Mouse (Mus musculus): ENCODE data around the gene Reg1. TPM values are rescaled to one million over a fixed set of nuclear protein-coding genes. Genes with fewer than 3 reads are reported as not detected.
"Not testable (repeated sequence)": the region's sequence is repeated elsewhere in the genome, so short reads cannot be mapped to it uniquely, and the experiment has no call there.

Gene Reg1
- 6.5 TPM in 1 of 2 replicates, not detected in the other for polyA plus RNA-seq (2014; fragmentation: Nextera tagmentation; extraction: Ambion mirVana)

DNA sequence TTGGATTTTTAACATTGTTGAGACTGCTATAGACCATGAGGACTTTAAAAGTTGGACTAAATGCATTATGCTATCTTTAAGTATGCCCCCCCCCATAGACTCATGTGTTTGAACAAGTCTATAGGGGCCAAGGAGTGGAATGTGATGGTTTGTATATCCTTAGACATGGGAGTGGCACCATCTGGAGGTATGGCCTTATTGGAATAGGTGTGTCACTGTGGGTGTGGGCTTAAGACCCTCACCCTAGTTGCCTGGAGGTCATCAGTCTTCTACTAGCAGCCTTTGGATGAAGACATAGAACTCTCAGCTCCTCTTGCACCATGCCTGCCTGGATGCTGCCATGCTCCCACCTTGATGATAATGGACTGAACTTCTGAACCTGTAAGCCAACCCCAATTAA lies at the start of gene Reg1:
Gene Reg1, plus strand, starts transcription at position 301 of the 400 bp plus-strand sequence.
- H3K4me3 ChIP-seq (ENCODE audit: low read depth, low read length); H3K9me3 ChIP-seq (ENCODE audit: control insufficient read depth, low read length); H3K9ac ChIP-seq (ENCODE audit: low read length); H3K36me3 ChIP-seq (ENCODE audit: control insufficient read depth, insufficient read depth, low read length); ATAC-seq (replicated peaks; ENCODE audit: low FRiP score, low TSS enrichment, low read depth); H3K27ac ChIP-seq (ENCODE audit: low read depth); H3K4me2 ChIP-seq (ENCODE audit: low read length); H3K4me1 ChIP-seq (replicated peaks; ENCODE audit: control insufficient read depth, insufficient read depth, low read length); H3K27me3 ChIP-seq (replicated peaks; ENCODE audit: control insufficient read depth, insufficient read depth, low read length); DNase-seq (ENCODE audit: low spot score): not testable (repeated sequence)

DNA sequence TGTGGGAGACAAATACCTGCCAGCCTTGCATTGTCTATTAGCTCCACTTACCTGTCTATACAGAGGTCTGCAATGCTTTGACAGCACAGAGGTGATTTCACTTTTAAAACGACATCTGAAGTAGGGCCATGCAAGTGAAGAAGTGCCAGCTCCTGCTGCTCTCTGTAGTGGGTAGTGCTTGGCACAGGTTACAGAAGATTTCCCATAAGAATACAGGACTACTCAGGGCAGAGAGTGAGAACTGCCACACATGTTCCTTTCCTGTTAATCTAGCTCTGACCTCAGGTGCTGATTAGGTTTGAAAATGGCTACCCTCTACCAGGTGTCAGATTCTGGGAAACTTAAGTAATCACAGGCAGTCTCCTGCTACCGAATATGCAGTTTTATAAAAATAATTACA lies 43.7 kb upstream of the Reg1 start, which contains the start of gene Reg3d:
Gene Reg3d, minus strand, starts transcription at position 101 of the 400 bp plus-strand sequence.
- no peak within 1 kb of the TSS for H3K27ac ChIP-seq (ENCODE audit: low read depth)
- H3K4me3 ChIP-seq (ENCODE audit: low read depth, low read length) = no peak within 1 kb of the TSS
- H3K36me3 ChIP-seq (ENCODE audit: control insufficient read depth, insufficient read depth, low read length) = no peaks in the 10 kb centered on the region
- DNase-seq (ENCODE audit: low spot score) = no peak
- H3K9me3 ChIP-seq (ENCODE audit: control insufficient read depth, low read length) = no peaks in the 10 kb centered on the region
- no peak for ATAC-seq (replicated peaks; ENCODE audit: low FRiP score, low TSS enrichment, low read depth)
- no peaks in the 10 kb centered on the region for H3K27me3 ChIP-seq (replicated peaks; ENCODE audit: control insufficient read depth, insufficient read depth, low read length)
- H3K4me1 ChIP-seq (replicated peaks; ENCODE audit: control insufficient read depth, insufficient read depth, low read length) = no peaks in the 10 kb centered on the region
- H3K4me2 ChIP-seq (ENCODE audit: low read length) = no peak within 1 kb of the TSS
- 72% methylated on average over 2 of the region's 2 CpGs for WGBS
- no peak within 1 kb of the TSS for H3K9ac ChIP-seq (ENCODE audit: low read length)

GRCm38 (mm10) chr6:78380409-78380808 lies 42.1 kb upstream of the Reg1 start, which contains the start of gene Reg3a:
Gene Reg3a (plus strand): TSS chr6:78380709.
- no peak within 1 kb of the TSS for H3K4me2 ChIP-seq (ENCODE audit: low read length)
- H3K27ac ChIP-seq (ENCODE audit: low read depth) = no peak within 1 kb of the TSS
- no peaks in the 10 kb centered on the region for H3K9me3 ChIP-seq (ENCODE audit: control insufficient read depth, low read length)
- H3K4me1 ChIP-seq (replicated peaks; ENCODE audit: control insufficient read depth, insufficient read depth, low read length) = no peaks in the 10 kb centered on the region
- H3K36me3 ChIP-seq (ENCODE audit: control insufficient read depth, insufficient read depth, low read length) = no peaks in the 10 kb centered on the region
- no peak for DNase-seq (ENCODE audit: low spot score)
- ATAC-seq (replicated peaks; ENCODE audit: low FRiP score, low TSS enrichment, low read depth) = no peak
- H3K4me3 ChIP-seq (ENCODE audit: low read depth, low read length) = no peak within 1 kb of the TSS
- no peak within 1 kb of the TSS for H3K9ac ChIP-seq (ENCODE audit: low read length)
- H3K27me3 ChIP-seq (replicated peaks; ENCODE audit: control insufficient read depth, insufficient read depth, low read length) = no peaks in the 10 kb centered on the region

- 83% methylated on average over 3 of the region's 3 CpGs for WGBS
- DNase-seq (ENCODE audit: low spot score) = no peak
- Histone ChIP-seq H3K27me3 (replicated peaks; ENCODE audit: control insufficient read depth, insufficient read depth, low read length) (no peaks in the 10 kb centered on the region), H3K9me3 (ENCODE audit: control insufficient read depth, low read length) (no peaks in the 10 kb centered on the region), H3K36me3 (ENCODE audit: control insufficient read depth, insufficient read depth, low read length) (no peaks in the 10 kb centered on the region), H3K4me1 (replicated peaks; ENCODE audit: control insufficient read depth, insufficient read depth, low read length) (no peaks in the 10 kb centered on the region), H3K9ac (ENCODE audit: low read length) (no peak overlapping the region), H3K4me3 (ENCODE audit: low read depth, low read length) (no peak overlapping the region), H3K27ac (ENCODE audit: low read depth) (no peak overlapping the region), H3K4me2 (ENCODE audit: low read length) (no peak overlapping the region)
- ATAC-seq (replicated peaks; ENCODE audit: low FRiP score, low TSS enrichment, low read depth) = no peak
These were observed 36.9 kb upstream of the Reg1 start for GRCm38 (mm10) chr6:78385609-78386008.

- not testable (repeated sequence) for H3K27me3 ChIP-seq (replicated peaks; ENCODE audit: control insufficient read depth, insufficient read depth, low read length); ATAC-seq (replicated peaks; ENCODE audit: low FRiP score, low TSS enrichment, low read depth); H3K4me3 ChIP-seq (ENCODE audit: low read depth, low read length); H3K9me3 ChIP-seq (ENCODE audit: control insufficient read depth, low read length); H3K27ac ChIP-seq (ENCODE audit: low read depth); H3K36me3 ChIP-seq (ENCODE audit: control insufficient read depth, insufficient read depth, low read length); H3K4me2 ChIP-seq (ENCODE audit: low read length); DNase-seq (ENCODE audit: low spot score); H3K4me1 ChIP-seq (replicated peaks; ENCODE audit: control insufficient read depth, insufficient read depth, low read length); H3K9ac ChIP-seq (ENCODE audit: low read length)
- 93% methylated on average over 4 of the region's 17 CpGs for WGBS
These were observed 27.2 kb upstream of the Reg1 start, which contains the start of gene Reg2 for GRCm38 (mm10) chr6:78395323-78395722. Gene Reg2 (plus strand): TSS chr6:78395623.

GRCm38 (mm10) chr6:78425497-78425896 lies 3.0 kb downstream of the Reg1 start:
- Histone ChIP-seq H3K9ac (ENCODE audit: low read length) (no peak overlapping the region), H3K4me1 (replicated peaks; ENCODE audit: control insufficient read depth, insufficient read depth, low read length) (no peaks in the 10 kb centered on the region), H3K36me3 (ENCODE audit: control insufficient read depth, insufficient read depth, low read length) (no peaks in the 10 kb centered on the region), H3K9me3 (ENCODE audit: control insufficient read depth, low read length) (no peaks in the 10 kb centered on the region), H3K4me2 (ENCODE audit: low read length) (no peak overlapping the region), H3K27ac (ENCODE audit: low read depth) (no peak overlapping the region), H3K27me3 (replicated peaks; ENCODE audit: control insufficient read depth, insufficient read depth, low read length) (no peaks in the 10 kb centered on the region), H3K4me3 (ENCODE audit: low read depth, low read length) (no peak overlapping the region)
- DNase-seq (ENCODE audit: low spot score) (no peak), ATAC-seq (replicated peaks; ENCODE audit: low FRiP score, low TSS enrichment, low read depth) (no peak)
- WGBS = 64% methylated on average over 3 of the region's 3 CpGs

- ATAC-seq (replicated peaks; ENCODE audit: low FRiP score, low TSS enrichment, low read depth) = no peak
- WGBS = 41% methylated on average over 1 of the region's 1 CpGs
These were observed 24.7 kb downstream of the Reg1 start for GRCm38 (mm10) chr6:78447202-78447601.

DNA sequence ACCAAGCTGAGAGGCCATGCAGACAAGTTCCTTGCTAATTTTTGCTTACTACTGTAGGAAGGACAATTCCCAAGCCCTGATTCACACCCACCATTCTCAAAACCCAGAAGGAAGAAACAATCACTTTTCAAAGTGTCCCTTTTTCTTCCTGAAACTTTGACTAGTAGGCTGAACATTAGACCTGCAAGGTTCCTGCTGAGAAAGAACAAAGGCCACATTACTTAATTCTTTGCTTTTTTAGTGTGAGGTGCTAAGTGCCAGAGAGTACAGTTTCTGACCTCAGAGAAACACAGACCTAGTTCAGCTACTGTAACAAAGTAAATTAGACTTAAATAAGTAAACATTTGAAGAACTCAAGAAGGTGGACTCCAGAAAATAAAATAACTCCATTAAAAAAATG lies 25.9 kb downstream of the Reg1 start:
- no peak overlapping the region for H3K27ac ChIP-seq (ENCODE audit: low read depth)
- H3K4me1 ChIP-seq (replicated peaks; ENCODE audit: control insufficient read depth, insufficient read depth, low read length) = no peaks in the 10 kb centered on the region
- no peaks in the 10 kb centered on the region for H3K27me3 ChIP-seq (replicated peaks; ENCODE audit: control insufficient read depth, insufficient read depth, low read length)
- no peak overlapping the region for H3K4me3 ChIP-seq (ENCODE audit: low read depth, low read length)
- H3K9ac ChIP-seq (ENCODE audit: low read length) = no peak overlapping the region
- no peaks in the 10 kb centered on the region for H3K36me3 ChIP-seq (ENCODE audit: control insufficient read depth, insufficient read depth, low read length)
- DNase-seq (ENCODE audit: low spot score) (no peak), ATAC-seq (replicated peaks; ENCODE audit: low FRiP score, low TSS enrichment, low read depth) (no peak)
- no peak overlapping the region for H3K4me2 ChIP-seq (ENCODE audit: low read length)
- no peaks in the 10 kb centered on the region for H3K9me3 ChIP-seq (ENCODE audit: control insufficient read depth, low read length)

More at GRCm38 (mm10) chr6:78447202-78447601, 24.7 kb downstream of the Reg1 start:
- Histone ChIP-seq H3K27me3 (replicated peaks; ENCODE audit: control insufficient read depth, insufficient read depth, low read length) (no peaks in the 10 kb centered on the region), H3K4me2 (ENCODE audit: low read length) (no peak overlapping the region), H3K4me1 (replicated peaks; ENCODE audit: control insufficient read depth, insufficient read depth, low read length) (no peaks in the 10 kb centered on the region), H3K4me3 (ENCODE audit: low read depth, low read length) (no peak overlapping the region), H3K9ac (ENCODE audit: low read length) (no peak overlapping the region), H3K27ac (ENCODE audit: low read depth) (no peak overlapping the region), H3K36me3 (ENCODE audit: control insufficient read depth, insufficient read depth, low read length) (no peaks in the 10 kb centered on the region), H3K9me3 (ENCODE audit: control insufficient read depth, low read length) (no peaks in the 10 kb centered on the region)
- DNase-seq (ENCODE audit: low spot score) = no peak

- no peaks in the 10 kb centered on the region for H3K27me3 ChIP-seq (replicated peaks; ENCODE audit: control insufficient read depth, insufficient read depth, low read length)
- H3K9me3 ChIP-seq (ENCODE audit: control insufficient read depth, low read length) = no peaks in the 10 kb centered on the region
- no peak overlapping the region for H3K9ac ChIP-seq (ENCODE audit: low read length)
- H3K4me3 ChIP-seq (ENCODE audit: low read depth, low read length) = no peak overlapping the region
- DNase-seq (ENCODE audit: low spot score) (no peak), ATAC-seq (replicated peaks; ENCODE audit: low FRiP score, low TSS enrichment, low read depth) (no peak)
- H3K4me2 ChIP-seq (ENCODE audit: low read length) = no peak overlapping the region
- 92% methylated on average over 2 of the region's 2 CpGs for WGBS
- no peak overlapping the region for H3K27ac ChIP-seq (ENCODE audit: low read depth)
- no peaks in the 10 kb centered on the region for H3K4me1 ChIP-seq (replicated peaks; ENCODE audit: control insufficient read depth, insufficient read depth, low read length)
- no peaks in the 10 kb centered on the region for H3K36me3 ChIP-seq (ENCODE audit: control insufficient read depth, insufficient read depth, low read length)
These were observed 30.3 kb downstream of the Reg1 start for GRCm38 (mm10) chr6:78452804-78453203.
